Mouse (Mus musculus): Measurements from ENCODE around the gene Nup210.
"Not testable (repeated sequence)": the region's sequence is repeated elsewhere in the genome, so short reads cannot be mapped to it uniquely, and the experiment has no call there.

Nup210 gene

GRCm38 (mm10) chr6:91137343-91137956 is 20.8 kb upstream of the Nup210 start:
- no peak for DNase-seq

DNA sequence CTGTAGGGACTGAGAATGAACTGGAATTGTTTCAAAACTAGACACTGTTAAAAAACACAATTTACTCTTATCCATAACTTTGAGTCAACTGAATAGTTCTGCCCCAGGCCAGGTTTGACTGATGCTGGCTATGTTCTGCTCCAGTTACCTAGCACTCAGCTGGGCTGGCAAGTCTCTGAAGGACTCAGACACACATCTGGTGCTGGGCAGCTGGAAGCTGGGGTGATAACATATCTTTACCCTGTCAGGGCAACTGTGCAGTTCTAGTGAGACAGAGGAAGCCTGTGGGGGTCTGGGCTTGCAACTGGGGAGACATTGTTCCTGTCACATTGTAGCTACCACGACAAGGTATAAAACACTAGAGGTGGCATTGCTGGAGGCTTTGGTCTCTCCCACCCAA is 14.2 kb upstream of the Nup210 start:
- no peak for DNase-seq

DNA sequence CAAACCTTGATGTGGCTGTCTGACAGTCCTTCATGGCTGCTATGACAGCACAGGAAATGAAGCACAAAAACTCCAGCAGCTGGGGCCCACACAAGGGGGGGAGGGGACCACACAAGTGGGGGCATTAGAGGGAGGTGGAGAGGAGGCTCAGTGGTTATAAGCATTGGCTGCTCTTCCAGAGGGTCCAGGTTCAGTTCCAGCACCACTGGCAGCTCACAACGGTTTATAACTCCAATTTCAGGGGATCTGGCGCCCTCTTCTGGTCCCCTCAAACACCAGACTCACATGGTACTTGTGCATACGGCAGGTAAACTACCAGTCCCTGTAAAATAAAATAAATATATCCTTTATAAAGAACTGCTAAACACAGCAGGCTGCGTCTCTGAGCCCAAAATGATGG is 12.4 kb upstream of the Nup210 start:
- no peak for DNase-seq

DNA sequence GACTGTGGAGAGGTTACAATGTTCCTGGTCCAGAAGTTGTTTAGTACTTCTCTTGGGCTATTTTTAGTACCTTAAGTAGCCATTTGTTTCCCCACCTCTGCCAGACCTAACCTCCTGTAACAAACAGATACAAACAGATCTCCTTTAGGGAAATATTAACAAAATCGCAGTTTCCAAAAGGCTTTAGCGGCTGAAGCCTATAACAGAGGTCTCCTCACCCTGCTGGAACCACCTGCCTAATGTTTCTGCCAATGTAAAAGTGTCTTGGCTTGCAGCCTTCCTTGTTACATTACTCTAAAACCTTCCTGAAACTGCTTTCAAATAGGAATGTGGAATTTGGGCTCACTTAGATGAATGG is 8.6 kb upstream of the Nup210 start:
- peak; percentile 74 for DNase-seq

- DNase-seq, result no peak
Observed at GRCm38 (mm10) chr6:91124286-91125227, 7.9 kb upstream of the Nup210 start.

- DNase-seq, result no peak
Observed at GRCm38 (mm10) chr6:91123453-91123852, 6.8 kb upstream of the Nup210 start.

GRCm38 (mm10) chr6:91121089-91121488 is 4.5 kb upstream of the Nup210 start:
- not testable (repeated sequence) for DNase-seq

- DNase-seq, result no peak
Observed at GRCm38 (mm10) chr6:91120206-91120605, 3.6 kb upstream of the Nup210 start.

DNA sequence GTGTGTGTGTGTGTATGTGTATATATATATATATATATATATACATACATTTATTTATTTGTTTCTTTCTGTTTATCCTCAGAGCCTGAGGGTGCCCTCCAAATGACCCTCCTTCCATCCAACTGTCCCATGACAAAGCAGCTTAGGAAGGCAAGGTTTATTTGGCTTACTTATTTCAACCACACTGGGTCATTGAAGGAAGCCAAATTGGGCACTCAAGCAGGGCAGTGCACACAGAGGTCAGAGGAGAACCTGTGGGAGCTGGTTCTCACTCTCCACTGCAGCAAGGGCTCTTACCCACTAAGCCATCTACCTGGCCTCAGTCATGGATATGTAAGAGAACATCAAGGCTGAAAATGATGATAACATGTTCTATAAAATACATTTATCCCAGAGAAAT is 1.9 kb upstream of the Nup210 start:
- DNase-seq, result peak; percentile 77

GRCm38 (mm10) chr6:91117149-91117548 is 520 bp upstream of the Nup210 start:
- DNase-seq, result no peak

GRCm38 (mm10) chr6:91115863-91116243 is 776 bp downstream of the Nup210 start:
- DNase-seq, result no peak

- DNase-seq, result no peak
Observed at GRCm38 (mm10) chr6:91115158-91115557, 1.5 kb downstream of the Nup210 start.

GRCm38 (mm10) chr6:91114716-91115115 is 1.9 kb downstream of the Nup210 start:
- DNase-seq, result no peak

GRCm38 (mm10) chr6:91111954-91112252 is 4.7 kb downstream of the Nup210 start:
- DNase-seq, result no peak

GRCm38 (mm10) chr6:91111141-91111953 is 5.3 kb downstream of the Nup210 start:
- DNase-seq, result no peak

DNA sequence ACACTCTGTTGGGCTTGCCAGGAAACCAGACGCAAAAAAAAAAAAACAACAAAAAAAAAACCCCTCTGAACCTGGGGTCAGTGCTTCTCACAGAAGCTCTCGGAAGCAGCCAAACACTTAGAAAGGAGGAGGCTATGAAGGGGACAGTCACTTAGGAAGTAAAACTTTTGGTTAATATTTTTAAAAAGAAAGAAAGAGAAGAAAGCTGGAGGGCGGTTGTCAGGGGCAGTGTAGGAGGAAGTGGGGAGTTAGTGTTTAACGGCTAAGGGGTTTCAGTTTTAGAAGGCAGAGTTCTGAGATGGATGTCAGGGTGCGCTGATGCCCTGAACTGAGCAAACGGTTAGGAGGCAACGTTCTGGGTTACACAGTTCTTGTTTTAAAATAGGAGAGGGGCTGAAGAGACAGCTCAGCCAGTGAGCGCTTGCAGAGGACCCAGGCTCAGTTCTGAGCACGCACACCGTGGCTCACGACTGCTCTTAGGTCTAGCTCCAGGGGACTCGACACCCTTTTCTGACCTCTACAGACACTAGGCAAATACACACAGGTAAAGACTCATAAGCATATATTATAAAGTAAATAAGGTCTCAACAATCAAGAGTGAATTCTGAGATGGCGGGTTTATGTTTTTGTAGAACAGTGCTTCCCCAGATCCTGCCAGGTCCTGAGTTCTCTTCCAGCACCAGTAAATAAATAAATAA is 6.2 kb downstream of the Nup210 start:
- DNase-seq, result no peak

DNA sequence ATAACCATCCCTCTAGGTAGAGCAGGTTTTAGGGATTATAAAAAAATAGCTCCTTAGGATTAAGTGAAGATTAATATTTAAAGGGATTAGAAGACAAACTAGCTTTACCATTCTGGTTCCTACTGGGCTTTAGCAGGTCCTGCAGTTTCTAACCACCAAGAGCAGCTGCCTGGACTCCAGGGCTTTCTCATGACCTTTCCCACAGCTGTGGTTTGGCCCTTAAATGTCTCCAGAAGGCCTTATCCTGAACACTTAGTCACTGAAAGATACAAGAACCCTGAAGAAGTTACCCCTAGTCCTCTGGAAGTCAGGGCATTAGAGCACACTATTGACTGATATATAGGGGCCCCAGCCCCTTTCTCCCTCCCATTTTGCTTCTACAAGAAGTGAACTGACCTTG is 7.1 kb downstream of the Nup210 start:
- no peak for DNase-seq

DNA sequence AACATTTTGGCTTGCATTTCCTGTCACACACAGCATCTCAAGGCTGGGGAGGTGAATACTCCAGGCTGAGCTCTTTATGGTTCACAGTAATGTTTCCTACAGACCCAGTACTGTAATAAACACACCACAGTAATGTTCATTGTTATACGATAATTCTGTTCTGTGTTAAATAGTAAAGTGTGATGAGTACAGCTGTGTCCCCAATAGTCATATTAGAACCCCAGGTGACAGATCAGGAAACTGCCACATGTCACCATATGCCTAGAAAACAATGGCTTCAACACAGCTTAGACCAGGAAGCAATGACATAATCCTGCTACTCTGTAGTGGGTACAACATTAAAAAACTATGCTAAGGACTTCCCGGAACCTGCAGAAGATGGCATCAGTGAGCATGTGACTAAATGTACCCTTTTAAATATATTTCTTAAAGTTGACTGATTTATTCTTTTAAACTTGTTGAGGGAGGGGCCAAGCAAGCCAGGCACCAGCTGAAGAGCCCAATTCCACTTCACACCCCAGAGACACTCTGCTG is 7.6 kb downstream of the Nup210 start:
- no peak for DNase-seq

GRCm38 (mm10) chr6:91108301-91108916 is 8.2 kb downstream of the Nup210 start:
- DNase-seq, result no peak

DNA sequence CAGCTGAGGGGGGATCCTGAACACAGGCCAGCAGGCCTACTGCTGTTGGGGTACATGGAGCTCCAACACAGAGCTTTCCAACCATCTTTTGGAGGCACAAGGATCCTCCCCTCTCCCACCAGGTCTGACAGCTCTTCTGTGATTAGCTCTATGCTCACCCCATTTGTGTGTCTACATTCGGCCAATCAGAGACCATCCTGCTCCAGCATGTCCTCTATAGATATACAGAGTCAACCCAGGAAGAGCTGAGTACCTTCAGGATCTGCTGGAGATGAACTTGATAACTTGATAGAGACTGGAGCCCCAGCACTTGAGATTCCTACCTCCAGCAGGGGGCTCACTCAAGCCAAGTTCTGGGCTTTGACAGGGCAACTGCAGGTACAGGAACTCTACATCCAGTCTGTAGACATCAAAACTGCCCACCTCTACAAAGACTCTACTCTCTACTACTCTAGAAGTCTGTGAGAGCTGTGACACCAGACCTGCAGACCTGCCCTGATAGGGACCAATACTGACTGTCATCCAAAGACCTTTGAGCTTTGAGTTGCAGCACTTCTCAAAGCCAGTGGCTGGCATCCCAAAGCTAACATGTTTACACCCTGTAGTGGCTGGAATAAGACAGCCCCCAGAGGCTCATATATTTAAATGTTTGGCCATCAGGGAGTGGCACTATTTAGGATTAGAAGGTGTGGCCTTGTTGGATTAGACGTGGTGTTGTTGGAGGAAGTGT is 11.1 kb downstream of the Nup210 start:
- DNase-seq, result peak; percentile 53

DNA sequence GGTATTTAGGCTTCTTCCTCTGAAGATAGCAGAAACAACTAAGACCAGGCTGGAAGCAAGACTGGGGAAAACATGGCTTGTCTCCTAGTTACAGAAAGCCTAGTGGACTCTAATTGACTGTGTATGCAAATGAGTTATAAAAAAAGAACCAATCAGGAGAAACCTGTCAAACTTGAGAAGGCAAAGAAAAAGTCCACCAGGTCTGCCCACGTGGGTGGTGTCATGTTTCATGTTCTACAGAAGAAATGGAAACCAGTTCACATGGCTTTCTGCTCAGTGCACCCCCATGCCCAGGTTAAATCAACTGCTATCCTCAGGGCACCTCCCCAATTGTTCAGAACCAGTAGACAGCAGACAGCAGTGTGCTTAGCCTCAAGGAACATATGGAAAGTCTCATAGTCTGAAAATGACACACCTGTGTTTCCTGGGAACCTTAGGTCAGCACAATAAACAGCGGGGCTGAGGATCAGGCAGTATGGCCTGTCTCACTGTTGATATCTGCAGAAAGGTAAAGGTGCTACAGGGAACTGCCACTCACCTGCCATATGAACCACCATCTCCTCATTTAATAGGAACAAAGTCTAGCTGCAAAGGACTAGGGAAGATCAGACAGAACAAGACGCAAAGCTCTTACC is 11.7 kb downstream of the Nup210 start:
- peak; percentile 84 for DNase-seq
